Mouse (Mus musculus) hindbrain, embryonic 16.5 days (tissue): ENCODE data around the gene Thnsl1. TPM values are rescaled to one million over a fixed set of nuclear protein-coding genes. Genes with fewer than 3 reads are reported as not detected.

Source experiments
- ATAC-seq: fragments of 200-750 bp; cut with Nextera tagmentation; 2 replicates; pipeline ENCODE4 v1.8.0; 2017; ENCODE audit warnings: moderate TSS enrichment, moderate library complexity
- H3K27ac ChIP-seq: fragments of 300-500 bp; sonication (generic); 2 replicates; pipeline ENCODE4 v1.5.1; 2014; ENCODE audit warnings: low read depth, mild to moderate bottlenecking, control low read depth, low read length, moderate library complexity
- H3K27me3 ChIP-seq: fragments of 300-500 bp; sonication (generic); replicated peaks from 2 replicates; pipeline ENCODE4 v1.6.1; 2014; ENCODE audit warnings: low read length; ENCODE audit not compliant: control insufficient read depth, insufficient read depth
- H3K36me3 ChIP-seq: fragments of 300-500 bp; sonication (generic); 2 replicates; pipeline ENCODE4 v1.6.1; 2014; ENCODE audit warnings: mild to moderate bottlenecking, low read length, moderate library complexity, mixed read lengths; ENCODE audit not compliant: control insufficient read depth, insufficient read depth
- H3K4me1 ChIP-seq: fragments of 300-500 bp; sonication (generic); 2 replicates; pipeline ENCODE4 v1.6.1; 2014; ENCODE audit warnings: low read depth, low read length; ENCODE audit not compliant: control insufficient read depth, insufficient read depth
- H3K4me2 ChIP-seq: fragments of 300-500 bp; sonication (generic); 2 replicates; pipeline ENCODE4 v1.6.1; 2014; ENCODE audit warnings: mild to moderate bottlenecking, low read length, control low read depth, moderate library complexity
- H3K4me3 ChIP-seq: fragments of 300-500 bp; sonication (generic); 2 replicates; pipeline ENCODE4 v1.5.1; 2014; ENCODE audit warnings: mild to moderate bottlenecking, low read length, control low read depth, moderate library complexity
- H3K9ac ChIP-seq: fragments of 300-500 bp; sonication (generic); 2 replicates; pipeline ENCODE4 v1.6.1; 2014; ENCODE audit warnings: low read depth, mild to moderate bottlenecking, control low read depth, low read length, moderate library complexity
- H3K9me3 ChIP-seq: fragments of 300-500 bp; sonication (generic); 2 replicates; pipeline ENCODE4 v1.6.1; 2014; ENCODE audit warnings: mild to moderate bottlenecking, low read length, moderate library complexity; ENCODE audit not compliant: control insufficient read depth
- WGBS: fragments of 180-500 bp; shearing (Covaris S2); extraction: QIAGEN DNeasy Blood & Tissue Kit; methylation state at CpG from one replicate; pipeline ENCODE4 v1.1.7; 2014; 5-methylcytosine and 5-hydroxymethylcytosine counted together
- polyA plus RNA-seq: library from polyadenylated mRNA; unstranded; fragments of >200 nt; fragmentation: Nextera tagmentation; extraction: Ambion mirVana; gene quantifications from 2 replicates; pipeline ENCODE4 v1.2.1, GENCODE M21; 2015

Thnsl1 gene
- polyA plus RNA-seq, 1 experiment from 2014 or later: 25.4 TPM

DNA sequence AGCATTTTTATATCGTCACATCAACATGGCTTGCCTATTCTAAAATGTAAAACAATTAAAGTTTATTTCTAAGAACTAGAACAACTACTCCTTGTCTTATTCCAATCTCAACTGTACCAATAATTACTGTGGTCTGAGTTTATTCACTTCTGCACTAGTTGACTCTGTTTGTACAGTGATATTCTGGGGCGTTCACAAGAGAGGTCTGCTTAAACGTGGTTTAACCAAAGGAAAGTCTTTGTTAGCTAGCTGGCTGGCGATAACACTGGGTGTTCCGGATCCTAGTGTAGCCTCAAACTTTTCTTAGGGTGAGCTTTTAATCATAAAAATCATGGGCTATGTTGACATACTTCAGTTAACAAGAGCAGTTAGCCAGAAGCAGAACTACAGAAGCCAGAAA, 10.3 kb upstream of the Thnsl1 start:
- H3K4me2 ChIP-seq: no peak overlapping the region
- H3K4me1 ChIP-seq: no peaks in the 10 kb centered on the region
- ATAC-seq: no peak
- no peak overlapping the region for H3K27ac ChIP-seq
- H3K9ac ChIP-seq: no peak overlapping the region
- peaks cover 3% of the 10 kb centered on the region; the same call in 1 of the 2 replicates for H3K9me3 ChIP-seq
- H3K27me3 ChIP-seq: no peaks in the 10 kb centered on the region
- no peak overlapping the region for H3K4me3 ChIP-seq
- H3K36me3 ChIP-seq: no peaks in the 10 kb centered on the region
- 92% methylated on average over 5 of the region's 5 CpGs for WGBS

DNA sequence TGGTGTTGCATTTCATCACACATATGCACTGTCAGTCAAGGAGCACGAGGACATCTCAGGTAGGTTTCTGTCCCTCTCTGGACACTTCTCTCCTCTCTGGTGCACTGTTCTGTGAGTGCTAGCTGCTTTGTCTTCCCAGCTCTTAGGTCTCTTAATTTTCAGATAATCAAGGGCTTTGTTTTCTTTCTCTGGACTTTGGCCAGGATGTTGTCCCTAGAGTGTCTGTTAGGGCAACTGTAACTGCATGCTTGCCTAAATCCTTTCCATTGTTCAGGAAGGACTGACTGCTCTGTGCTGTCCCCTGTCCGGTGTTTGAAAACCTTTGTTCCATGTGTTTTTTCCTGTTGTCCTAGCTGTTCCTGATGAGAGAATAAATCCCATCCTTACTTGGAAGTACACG, 6.5 kb upstream of the Thnsl1 start:
- H3K27ac ChIP-seq: no peak overlapping the region
- 53% methylated on average over 3 of the region's 3 CpGs for WGBS
- H3K9ac ChIP-seq: no peak overlapping the region
- H3K27me3 ChIP-seq: no peaks in the 10 kb centered on the region
- H3K4me3 ChIP-seq: no peak overlapping the region
- no peaks in the 10 kb centered on the region for H3K4me1 ChIP-seq
- no peak overlapping the region for H3K4me2 ChIP-seq
- ATAC-seq: no peak
- no peaks in the 10 kb centered on the region for H3K36me3 ChIP-seq
- H3K9me3 ChIP-seq: peaks cover 3% of the 10 kb centered on the region; the same call in 1 of the 2 replicates

DNA sequence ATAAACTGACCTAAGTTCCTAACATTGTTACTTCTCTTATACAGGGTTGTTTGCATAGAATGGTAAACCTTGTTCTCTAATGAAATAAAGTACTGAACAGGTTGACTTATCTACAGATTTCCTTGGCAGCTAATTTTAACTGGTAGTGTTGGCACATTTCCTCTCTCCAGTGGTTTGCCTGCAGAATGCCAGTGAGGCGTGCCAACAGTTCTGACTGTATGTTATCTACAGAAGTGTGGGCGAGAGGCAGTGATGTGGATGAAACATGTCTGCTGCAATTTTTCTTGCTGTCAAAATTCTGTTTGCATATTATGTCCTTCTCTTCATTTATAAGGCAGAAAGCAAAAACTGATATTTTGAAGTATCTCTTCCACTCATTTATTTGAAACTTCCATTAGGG, 2.8 kb upstream of the Thnsl1 start:
- Histone ChIP-seq H3K4me3 (no peak overlapping the region), H3K4me1 (peaks cover 14% of the 10 kb centered on the region), H3K27ac (no peak overlapping the region), H3K9ac (no peak overlapping the region), H3K27me3 (no peaks in the 10 kb centered on the region), H3K4me2 (no peak overlapping the region), H3K9me3 (no peaks in the 10 kb centered on the region), H3K36me3 (no peaks in the 10 kb centered on the region)
- WGBS: 74% methylated on average over 2 of the region's 2 CpGs
- no peak for ATAC-seq

DNA sequence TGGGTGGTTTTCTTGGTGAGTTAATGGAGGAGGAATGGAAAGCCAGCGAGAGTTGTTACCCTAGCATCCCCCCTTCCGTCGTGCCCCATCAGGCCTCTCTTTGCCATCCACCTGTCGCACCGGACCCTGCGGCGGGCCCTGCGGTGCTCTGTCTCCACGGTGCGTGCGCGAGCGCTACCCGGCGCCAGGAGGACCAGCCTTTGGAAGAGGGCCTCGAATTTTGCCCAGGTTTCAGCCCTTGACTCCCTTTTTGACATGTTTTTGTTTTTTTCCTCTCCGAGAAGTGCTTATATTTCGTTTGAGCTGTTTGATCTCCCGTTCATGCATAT, 271 bp downstream of the Thnsl1 start:
- ATAC-seq: peak; percentile 95
- H3K36me3 ChIP-seq: no peaks in the 10 kb centered on the region
- no peaks in the 10 kb centered on the region for H3K27me3 ChIP-seq
- H3K9ac ChIP-seq: peak overlapping the region; percentile 70
- WGBS: under 1% methylated on average over 19 of the region's 19 CpGs
- no peaks in the 10 kb centered on the region for H3K9me3 ChIP-seq
- peak overlapping the region; percentile 83 for H3K27ac ChIP-seq
- peak overlapping the region; percentile 72 for H3K4me2 ChIP-seq
- H3K4me1 ChIP-seq: peaks cover 14% of the 10 kb centered on the region
- peak overlapping the region; percentile 57 for H3K4me3 ChIP-seq

DNA sequence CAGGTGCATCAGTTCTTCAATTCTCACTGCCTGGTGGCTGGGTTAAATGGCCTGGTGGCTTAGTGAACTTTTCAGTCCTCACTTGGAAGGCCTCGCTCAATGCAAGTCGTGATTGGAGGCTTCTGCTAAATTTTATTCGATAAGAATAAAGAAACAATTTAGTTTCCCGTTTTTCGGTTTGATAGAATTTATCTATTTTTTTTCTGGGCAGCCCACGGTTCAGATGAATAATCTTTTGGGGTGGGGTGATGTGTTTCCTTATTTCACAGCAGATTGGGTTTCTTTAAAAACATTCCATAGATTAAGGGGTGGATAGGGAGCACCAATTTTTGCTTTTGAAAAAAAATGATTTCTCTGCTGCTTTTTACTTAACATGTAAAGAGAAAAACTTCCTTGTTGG, 754 bp downstream of the Thnsl1 start:
- WGBS: 42% methylated on average over 6 of the region's 6 CpGs
- peak overlapping the region; percentile 83 for H3K27ac ChIP-seq
- no peak for ATAC-seq

DNA sequence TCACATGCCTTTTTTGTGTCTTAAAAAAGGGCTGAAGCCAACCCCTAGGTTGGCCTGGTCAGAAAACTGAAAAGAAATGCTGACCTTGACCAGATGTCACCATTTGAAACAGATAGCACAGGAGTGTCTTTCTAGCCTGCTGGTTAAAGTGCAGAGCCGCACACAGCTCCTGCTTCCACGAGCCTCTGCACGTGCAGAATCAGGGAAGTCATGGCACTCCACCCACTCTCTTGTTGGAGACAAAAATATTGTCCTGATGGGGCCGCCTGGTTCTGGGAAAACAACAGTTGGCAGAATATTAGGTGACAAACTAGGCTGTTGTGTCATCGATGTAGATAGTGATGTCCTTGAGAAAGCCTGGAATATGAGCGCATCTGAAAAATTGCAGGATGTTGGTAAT, 5.8 kb downstream of the Thnsl1 start:
- ATAC-seq: no peak
- no peaks in the 10 kb centered on the region for H3K9me3 ChIP-seq
- WGBS: 84% methylated on average over 6 of the region's 6 CpGs
- no peak overlapping the region for H3K4me2 ChIP-seq
- peaks cover 11% of the 10 kb centered on the region for H3K4me1 ChIP-seq
- no peak overlapping the region for H3K4me3 ChIP-seq
- H3K27ac ChIP-seq: no peak overlapping the region
- H3K27me3 ChIP-seq: no peaks in the 10 kb centered on the region
- no peak overlapping the region for H3K9ac ChIP-seq
- peaks cover 6% of the 10 kb centered on the region for H3K36me3 ChIP-seq

More for the DNA sequence above, 754 bp downstream of the Thnsl1 start:
- H3K9me3 ChIP-seq: no peaks in the 10 kb centered on the region
- peak overlapping the region; percentile 72 for H3K4me2 ChIP-seq
- H3K9ac ChIP-seq: peak overlapping the region; percentile 70
- H3K4me1 ChIP-seq: peaks cover 14% of the 10 kb centered on the region
- H3K27me3 ChIP-seq: no peaks in the 10 kb centered on the region
- H3K36me3 ChIP-seq: no peaks in the 10 kb centered on the region
- H3K4me3 ChIP-seq: peak overlapping the region; percentile 57

DNA sequence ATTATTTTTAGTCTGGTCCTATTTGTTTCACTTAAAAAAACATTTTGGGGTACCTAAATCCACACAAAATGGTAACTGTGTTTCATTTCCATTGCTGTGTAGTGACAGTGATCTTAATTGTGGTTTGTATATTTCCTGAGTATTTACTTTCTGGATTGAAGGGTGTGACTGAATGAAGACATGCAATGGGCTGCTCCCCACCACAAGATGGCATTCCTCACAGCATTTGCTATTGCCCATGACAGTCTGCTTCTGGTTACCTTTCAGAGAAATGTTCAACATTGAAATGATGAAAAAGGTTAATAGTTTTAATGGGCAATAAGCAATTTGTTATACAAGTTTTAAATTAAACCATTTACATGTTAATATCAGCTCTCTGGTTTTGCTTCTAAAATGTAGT, 8.8 kb downstream of the Thnsl1 start:
- no peak overlapping the region for H3K9ac ChIP-seq
- no peak overlapping the region for H3K4me3 ChIP-seq
- H3K36me3 ChIP-seq: peaks cover 12% of the 10 kb centered on the region
- no peak overlapping the region for H3K27ac ChIP-seq
- no peaks in the 10 kb centered on the region for H3K4me1 ChIP-seq
- no peaks in the 10 kb centered on the region for H3K27me3 ChIP-seq
- no peak overlapping the region for H3K4me2 ChIP-seq
- H3K9me3 ChIP-seq: no peaks in the 10 kb centered on the region
- no peak for ATAC-seq

DNA sequence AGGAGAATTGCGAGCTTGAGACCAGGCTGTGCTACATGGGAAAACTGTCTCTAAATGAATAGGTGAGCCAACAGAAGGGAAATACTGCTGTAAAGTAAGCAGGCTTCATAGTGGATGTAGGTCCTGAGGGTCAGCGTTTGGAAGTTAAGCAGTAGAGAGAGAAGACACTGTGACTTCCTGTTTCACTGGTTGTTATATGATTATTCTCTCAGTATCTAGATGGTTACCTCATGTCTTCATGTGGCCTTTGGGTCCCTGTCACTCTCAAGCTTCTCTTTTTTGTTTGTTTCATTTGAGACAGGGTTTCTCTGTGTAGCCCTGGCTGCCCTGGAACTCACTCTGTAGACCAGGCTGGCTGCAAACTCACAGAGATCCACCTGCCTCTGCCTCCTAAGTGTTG, 9.8 kb downstream of the Thnsl1 start:
- ATAC-seq: no peak
- H3K27me3 ChIP-seq: no peaks in the 10 kb centered on the region
- H3K4me1 ChIP-seq: no peaks in the 10 kb centered on the region
- H3K4me2 ChIP-seq: no peak overlapping the region
- H3K4me3 ChIP-seq: no peak overlapping the region
- H3K27ac ChIP-seq: no peak overlapping the region
- no peaks in the 10 kb centered on the region for H3K9me3 ChIP-seq
- H3K36me3 ChIP-seq: peaks cover 12% of the 10 kb centered on the region
- 100% methylated on average over 2 of the region's 2 CpGs for WGBS
- H3K9ac ChIP-seq: no peak overlapping the region

DNA sequence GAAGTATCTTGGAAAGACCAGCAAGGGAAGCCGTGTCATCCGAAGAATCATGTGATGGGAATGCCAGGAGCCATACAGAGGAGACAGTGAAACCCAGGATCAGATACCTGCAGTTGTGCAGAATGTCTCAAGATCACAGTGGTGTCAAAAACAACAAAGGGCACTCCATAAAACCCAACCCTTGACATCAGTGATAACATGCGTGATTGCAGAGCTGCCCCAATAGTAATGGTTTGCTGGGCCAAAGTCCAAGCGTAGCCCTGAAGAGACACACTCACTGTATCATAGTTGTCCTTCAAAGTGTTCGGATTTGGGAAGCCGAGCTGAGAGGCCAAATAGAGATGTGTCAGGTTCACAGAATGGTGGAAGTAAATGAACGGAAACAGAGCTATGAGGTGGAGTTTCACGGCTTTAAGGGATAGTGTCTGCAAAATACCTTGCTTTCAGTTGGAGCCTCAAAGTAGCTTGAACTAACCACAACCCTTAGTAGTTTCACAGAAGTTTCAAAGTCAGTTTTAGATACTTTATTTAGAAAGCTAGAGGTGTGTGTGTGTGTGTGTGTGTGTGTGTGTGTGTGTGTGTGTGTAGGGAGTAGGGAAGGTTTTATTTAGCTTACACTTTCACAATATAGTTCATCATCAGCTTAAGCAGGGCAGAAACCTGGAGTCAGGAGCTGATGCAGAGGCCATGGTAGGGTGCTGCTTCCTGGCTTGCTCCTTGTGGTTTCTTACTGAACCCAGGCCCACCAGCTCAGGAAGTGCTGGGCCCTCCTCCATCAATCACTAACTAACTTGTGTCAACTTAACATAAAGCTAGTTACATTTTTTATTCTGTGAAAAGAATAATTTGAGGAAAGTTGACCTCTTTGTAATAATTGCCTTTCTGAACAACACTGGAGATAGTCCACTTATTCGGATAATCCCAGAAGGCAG, 17.2 kb downstream of the Thnsl1 start:
- no peaks in the 10 kb centered on the region for H3K4me1 ChIP-seq
- H3K4me2 ChIP-seq: no peak overlapping the region
- H3K9me3 ChIP-seq: no peaks in the 10 kb centered on the region
- ATAC-seq: no peak
- no peaks in the 10 kb centered on the region for H3K36me3 ChIP-seq
- no peaks in the 10 kb centered on the region for H3K27me3 ChIP-seq
- no peak overlapping the region for H3K27ac ChIP-seq
- no peak overlapping the region for H3K4me3 ChIP-seq
- WGBS: 94% methylated on average over 9 of the region's 9 CpGs
- no peak overlapping the region for H3K9ac ChIP-seq
